Mouse (Mus musculus): ENCODE data around the gene Gm572.

The Gm572 gene

DNA sequence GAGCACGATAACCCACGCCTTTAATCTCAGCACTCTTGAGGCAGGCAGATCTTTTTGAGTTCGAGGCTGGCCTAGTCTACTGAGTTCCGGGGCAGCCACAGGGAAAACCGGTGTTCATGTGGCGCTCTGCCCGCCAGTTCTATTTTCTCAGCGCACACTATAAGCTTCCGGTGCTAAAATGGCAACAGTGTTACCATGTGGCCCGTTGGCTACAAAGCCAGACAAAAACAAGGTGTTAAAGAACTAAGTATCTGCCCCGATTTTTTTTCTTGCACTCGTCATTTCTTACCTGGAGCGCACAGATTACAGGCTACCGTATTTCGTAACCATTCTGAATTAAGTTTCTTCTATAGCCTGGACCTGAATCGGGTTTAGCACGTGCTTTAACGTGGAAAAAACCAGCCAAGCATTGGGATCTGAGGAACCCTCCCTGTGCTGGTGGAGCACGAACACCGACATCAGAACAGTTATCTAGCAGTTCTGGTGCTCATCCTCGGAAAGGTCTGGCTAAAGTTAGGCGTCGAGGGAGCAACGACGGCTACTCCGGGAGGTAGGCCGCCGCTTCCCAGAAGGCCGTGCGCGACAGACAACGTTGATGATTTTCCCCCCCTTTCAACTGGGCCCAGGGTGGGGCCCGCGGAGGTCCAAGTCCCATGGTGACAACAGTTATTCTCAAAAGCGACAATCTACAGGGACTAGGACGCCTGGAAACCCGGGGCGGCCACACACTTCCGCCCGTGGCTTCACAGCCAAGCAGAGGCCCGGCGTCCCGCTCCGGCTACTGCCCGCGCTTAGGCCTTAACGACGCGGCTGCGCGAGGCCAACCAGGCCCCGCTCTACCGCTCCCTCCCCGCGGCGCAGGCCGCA is 17.1 kb upstream of the Gm572 start:
- peak; percentile 24 for DNase-seq (ENCODE audit: low spot score)

DNA sequence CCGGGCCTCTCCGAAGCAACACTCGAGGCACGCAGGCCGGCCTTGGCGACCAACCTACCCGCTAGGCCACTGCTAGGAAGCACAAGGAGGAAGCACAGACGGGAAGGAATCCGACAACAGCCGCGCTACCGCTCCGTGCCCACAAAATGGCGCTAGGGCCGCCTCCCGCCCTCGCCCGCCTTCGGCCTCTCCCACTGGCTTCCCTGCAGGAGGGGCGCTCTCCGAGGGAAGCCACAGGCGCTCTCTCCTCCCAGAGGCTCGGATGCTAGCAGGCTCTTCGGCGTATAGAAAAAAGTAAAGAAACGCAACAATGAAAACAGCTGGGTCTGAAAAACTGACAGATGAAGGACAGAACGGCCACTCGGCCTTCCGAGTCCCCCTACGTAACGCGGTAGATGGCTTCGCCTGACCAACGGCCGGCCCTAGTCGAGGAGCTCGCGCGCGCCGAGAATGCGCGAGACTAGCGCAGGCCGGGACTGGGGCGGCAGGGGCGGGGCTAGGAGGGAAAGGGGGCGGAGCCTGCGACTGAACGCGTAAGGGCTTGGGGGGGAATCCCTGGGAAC is 16.4 kb upstream of the Gm572 start, which contains the start of gene Tardbp:
Gene Tardbp (minus strand): TSS at position 397 of the 563 bp plus-strand sequence.
- DNase-seq (ENCODE audit: low spot score), result peak; percentile 96

DNA sequence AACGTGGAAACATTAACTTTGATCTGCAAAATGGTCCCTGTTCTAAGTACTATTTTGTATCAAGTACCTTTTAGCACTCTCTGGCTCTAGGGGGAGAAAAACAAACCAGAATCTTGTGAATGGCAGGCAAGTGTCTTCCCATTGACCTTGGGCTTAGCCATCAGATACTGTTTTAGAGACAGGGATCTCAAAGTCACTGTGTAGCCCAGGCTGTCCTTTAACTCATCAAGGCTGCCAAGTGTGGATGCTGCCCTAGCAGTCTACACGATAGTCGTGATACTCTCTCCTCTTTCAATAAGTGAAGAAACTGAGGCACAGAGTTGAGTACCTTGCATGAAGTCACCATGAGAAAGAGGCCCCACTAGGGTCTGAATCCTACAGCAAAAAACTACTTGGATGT is 15.9 kb upstream of the Gm572 start:
- no peak for DNase-seq (ENCODE audit: low spot score)

DNA sequence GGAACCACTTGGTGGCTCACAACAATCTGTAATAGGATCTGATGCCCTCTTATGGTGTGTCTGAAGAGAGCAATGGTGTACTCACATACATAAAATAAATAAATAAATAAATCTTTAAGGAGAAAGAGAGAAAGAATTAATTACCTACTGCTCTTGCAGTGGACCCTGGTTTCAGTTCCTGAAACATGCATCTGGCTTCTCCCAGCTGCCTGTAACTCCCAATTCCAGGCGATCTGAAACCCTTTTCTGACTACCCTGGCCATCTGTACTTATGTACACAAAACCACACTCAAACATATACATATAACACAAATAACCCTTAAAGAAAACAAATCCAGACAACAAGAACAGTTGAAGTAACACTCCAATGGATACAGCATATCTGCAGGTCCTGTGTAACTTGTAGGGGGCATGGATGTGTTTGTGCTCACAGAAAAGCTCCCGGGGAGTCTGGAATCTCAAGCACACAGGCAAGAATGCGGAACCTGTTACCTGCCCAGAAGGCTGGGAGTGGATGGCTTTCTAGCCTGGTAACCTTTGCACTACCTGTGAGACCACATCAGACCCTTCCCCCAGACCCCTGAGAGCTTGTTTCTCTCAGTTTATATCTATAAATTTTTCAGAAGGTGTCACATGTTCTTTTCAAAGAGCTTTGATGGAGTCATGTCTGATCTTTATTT is 11.0 kb upstream of the Gm572 start:
- peak; percentile 60 for DNase-seq (ENCODE audit: low spot score)

DNA sequence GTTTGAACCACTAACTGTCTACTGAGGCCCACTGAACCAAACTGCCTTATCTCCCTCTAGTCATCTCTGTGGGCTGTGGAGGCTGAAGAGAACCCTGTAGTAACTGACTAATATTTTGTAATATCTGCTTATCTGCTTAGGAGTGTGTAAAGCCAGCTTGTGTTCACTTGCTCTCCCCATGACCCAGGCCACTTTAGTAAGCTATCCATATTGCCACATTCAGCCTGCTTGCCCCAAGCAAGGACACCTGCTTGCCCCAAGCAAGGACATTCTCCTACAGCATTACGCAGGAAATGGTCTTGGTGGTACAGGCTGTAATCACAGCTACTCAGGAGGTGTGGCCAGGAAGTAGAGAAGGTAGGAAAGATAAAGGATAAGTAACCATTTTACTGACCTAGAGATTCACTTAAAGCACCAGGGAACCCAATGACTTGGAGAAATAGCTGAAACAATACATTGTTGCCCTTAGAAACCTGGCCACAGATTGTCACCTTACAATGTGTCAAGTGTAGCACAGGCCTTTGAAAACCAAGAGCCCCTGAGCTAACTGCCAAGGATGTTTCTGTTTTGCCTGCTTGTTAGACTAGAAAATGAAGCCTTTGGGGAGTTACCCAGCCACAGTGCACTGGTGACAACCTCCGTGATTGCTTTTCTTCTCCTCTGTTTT is 9.6 kb upstream of the Gm572 start:
- no peak for DNase-seq (ENCODE audit: low spot score)

DNA sequence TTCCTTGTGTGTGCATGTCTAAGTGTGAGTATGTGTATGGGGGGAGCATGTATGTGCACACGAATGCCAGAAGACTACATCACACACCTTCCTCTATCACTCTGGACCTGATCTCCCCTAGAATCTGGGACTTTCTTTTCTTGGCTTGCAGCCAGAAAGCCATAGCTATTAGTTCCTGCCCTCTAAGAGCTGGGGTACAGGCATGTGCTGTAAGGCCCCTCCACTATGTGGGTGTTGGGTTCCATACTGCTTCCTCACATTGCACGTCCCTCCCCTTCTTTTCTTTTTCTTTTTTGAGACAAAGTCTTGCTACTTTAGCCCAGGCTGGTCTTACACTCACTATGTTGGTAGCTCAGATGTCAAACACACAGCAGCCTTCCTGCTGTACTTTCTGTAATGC is 7.8 kb upstream of the Gm572 start:
- DNase-seq (ENCODE audit: low spot score), result no peak

DNA sequence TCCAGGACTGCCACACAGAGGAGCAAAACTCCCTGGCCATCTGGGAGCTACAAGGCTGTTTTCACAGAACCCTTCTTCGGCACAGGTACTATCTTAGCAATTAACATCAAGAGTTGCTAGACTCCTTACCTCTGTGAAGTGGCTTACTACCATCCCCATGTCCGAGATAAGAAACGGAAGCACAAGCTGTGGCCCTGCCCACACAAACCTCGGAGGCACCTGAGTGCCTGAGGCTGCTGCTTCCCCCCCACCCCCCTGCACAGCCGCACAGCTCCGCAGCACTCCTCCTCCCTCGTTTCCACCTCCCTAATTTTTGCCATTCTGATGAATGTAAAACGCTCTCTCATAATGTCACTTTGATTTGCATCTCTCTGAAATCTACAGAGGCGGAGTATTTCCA is 4.8 kb upstream of the Gm572 start:
- DNase-seq (ENCODE audit: low spot score), result no peak

DNA sequence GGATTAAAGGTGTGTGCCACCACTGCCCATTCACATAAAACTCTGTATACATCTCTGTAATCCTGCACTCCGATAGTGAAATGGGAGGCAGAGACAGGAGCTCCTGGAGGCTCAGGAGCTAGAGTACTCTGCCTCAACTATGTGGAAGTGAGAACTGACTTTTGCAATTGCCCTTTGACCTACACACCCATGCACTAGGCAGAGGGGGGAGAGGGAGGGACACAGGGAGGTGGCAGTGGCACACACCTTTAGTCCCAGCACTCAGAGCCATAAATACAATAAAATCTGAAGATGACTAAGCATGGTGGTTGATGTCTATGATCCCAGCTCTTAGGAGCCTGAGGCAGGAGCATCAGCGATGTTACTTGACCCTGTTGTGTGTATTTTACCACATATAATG is 3.7 kb upstream of the Gm572 start:
- no peak for DNase-seq (ENCODE audit: low spot score)

DNA sequence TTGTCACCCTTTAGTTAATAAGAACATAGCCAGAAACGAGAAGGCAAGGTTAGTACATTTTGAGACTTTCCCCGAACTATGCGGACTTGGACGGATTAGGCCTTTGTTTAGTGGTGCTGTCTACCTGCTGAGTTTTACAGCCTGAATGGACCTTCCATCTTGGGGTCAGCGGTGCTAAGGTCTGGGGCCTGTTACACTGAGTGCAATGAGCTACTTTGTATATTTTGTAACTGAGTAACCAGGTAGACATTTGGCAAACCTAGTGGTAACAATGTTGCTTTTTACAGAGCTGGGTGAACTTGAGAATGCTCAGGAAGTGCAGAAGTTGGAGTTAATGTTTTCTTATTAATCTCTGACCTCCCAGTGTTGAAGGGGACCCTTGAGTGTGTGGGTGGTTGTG is 2.0 kb upstream of the Gm572 start:
- DNase-seq (ENCODE audit: low spot score), result no peak

DNA sequence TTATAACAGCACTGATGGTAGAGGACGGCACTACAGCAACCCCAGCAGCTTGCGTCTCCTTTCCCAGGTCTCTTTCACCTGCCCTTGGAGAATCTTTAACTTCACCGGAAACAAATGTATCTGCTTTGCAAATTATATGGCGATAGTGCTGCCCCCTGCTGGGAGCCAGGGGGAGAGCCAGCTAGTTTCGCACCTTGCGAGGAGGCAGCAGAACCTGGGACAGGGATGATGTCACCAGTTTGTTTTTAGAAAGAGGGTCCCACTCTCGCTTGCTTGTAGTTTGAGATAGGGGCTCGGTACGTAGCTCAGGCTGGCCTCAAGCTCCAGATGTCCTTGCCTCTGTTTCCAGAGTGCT is 1.0 kb downstream of the Gm572 start:
- DNase-seq (ENCODE audit: low spot score), result peak; percentile 58

DNA sequence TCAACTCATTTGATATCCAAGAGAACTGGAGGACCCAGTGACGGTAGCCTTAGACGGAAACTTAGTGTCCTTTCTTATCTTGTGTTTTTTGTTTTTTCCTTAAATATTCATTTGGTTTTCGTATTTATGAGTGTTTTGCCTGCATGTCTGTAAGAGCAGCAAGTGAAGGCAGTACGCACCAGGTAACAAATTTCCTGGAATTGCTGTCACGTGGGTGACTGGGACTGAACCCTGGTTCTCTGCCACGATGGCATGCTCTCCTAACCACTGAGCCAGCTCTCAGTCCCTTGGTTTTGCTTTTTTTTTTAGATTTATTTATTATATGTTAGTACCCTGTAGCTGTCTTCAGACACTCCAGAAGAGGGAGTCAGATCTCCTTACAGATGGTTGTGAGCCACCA is 1.8 kb downstream of the Gm572 start:
- no peak for DNase-seq (ENCODE audit: low spot score)

DNA sequence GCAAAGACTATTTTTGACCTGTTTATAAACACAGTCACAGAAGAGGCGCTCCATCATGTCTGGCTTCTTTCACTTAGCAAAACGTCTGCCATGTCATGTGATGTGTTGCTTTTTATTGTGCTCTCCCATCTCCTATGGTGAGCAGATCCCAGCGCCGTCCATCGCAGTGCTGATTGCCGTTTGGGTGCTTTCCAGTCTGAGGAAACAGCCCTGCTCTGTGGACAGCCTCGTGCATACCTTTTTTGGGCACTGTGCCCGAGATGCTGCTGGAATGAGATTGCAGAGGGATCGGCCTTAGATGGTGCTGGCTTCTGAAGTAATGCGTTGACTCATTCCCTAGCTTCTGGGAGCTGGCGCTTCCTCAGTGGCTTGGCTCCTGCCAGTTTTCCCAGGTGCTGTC is 3.5 kb downstream of the Gm572 start:
- DNase-seq (ENCODE audit: low spot score), result no peak

DNA sequence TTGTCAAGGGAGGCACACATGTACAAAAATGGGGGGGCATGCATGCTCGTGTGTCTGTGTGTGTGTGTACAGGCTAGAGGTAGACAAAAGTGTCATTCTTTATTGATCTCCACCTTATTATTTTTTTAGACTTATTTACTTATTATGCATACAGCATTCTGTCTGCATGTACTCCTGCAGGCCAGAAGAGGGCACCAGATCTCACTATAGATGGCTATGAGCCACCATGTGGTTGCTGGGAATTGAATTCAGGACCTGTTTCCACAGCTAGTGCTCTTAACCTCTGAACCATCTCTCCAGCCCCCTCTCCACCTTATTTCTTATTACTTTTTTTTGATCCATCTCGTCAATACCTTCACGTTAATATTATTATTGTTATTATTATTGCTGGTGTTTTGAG is 6.2 kb downstream of the Gm572 start:
- no peak for DNase-seq (ENCODE audit: low spot score)

DNA sequence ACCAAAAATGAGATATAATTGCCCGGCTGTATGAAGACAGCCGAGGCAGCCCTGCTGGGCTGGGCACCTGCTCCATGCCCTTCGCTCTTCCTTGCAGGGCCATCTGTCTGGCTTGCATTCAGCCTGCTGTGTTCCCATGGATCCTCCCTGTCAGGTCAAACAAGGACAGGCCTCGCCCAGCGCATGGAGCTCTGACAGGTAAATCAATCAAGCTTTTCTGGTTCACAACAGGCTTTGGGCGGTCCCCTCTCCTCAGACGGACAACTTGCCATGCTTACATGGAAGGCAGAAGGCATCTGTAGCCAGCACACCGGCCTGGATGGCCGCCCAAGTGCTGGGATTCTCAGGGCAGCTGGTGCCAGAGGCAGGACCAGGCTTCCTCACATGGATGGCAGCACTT is 7.9 kb downstream of the Gm572 start:
- no peak for DNase-seq (ENCODE audit: low spot score)

DNA sequence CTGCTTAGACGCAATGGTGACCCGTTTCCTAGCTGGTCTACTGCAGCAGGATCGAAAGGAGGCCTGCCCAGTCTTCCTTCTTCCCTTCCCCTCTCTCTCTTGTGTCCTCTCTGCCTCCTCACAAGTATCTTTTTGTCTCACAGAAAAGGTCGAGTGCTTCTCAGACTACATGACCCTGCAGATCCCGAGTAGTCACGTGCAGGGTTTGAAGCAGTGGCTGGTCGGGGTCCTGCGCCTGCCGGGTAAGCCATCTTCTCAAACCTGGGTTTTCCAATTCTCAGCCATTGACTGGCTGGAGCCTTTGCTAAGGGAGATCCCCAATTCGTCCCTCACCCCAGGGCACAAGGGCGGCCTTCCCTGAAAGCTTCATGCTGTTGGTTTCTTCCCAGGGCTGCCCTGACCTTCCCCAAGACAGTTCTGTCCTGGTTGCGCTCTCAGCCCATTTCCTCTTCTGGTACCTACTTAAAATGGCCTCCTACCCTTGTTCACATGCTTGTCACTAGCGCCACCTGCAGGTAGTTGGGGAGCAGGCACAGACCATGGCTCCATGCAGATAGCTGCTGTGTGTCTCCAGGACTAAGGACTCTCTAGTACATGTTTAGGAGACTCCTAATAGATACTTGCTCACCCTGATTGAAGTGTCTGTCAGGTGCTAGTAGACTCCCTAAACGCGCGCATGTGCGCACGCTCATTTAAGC is 11.7 kb downstream of the Gm572 start:
- DNase-seq (ENCODE audit: low spot score), result peak; percentile 38

DNA sequence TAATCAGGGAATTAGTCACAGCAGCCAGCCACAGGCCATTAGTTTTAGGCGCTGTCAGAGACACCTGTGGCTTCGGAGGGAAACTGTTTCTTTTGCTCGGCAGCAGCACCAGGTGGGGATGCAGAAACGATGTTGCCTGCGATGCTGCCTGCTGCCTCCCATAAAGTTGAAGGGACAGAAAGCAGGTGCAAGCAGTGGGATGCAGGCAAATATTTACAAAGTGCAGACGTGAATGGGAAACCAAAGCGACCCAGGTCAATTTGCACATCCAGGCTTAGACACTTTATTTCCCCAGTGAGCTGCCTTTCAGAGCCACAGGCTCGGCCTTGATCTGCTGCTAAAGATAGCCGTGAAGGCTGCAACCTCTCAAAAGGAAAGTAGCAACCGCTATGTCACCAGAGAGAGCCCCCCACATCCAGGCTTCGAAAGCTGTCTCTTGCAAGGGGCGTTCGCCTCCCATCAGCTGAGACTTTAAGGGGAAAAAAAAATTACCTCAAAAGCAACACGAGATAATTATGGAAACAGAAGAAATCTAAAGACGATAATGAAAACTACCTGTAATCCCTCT is 13.7 kb downstream of the Gm572 start:
- no peak for DNase-seq (ENCODE audit: low spot score)

DNA sequence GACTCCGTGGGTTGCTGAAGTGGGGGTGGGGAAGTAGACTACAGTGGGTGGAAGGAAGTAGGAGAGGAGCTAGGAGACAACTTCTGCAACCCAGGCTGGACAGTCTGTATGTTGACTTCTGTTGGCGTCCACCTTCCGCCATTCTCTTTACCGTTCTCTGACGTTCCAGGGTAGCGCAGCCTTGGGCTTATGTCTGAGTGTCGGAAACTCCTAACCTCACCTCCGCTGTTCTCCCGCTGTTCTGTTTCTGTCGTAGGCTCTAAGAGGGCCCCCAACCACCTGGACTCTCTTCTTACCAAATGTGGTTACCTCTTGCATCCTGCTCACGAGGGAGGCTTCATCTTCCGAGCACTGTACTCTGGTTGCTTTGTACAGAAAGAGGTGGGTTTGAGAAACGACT is 14.7 kb downstream of the Gm572 start:
- no peak for DNase-seq (ENCODE audit: low spot score)

DNA sequence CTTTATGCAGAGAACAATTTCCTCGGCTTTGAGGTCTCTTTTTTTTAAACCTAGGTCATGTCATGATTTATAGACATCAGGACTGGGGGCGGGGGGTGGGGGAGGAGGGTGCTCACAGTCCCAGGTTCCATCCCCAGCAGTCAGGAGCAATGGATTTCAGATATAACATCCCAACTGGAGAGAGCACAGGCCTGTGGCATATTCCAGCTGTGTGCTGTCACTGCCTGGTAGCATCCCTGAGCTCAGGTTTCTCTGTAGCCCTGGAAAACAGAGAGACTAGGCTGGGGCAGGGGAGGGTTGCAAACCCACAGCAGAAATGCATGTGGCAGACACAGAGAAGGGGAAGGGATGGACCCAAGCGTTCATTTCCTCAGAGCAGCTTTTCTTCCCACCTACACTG is 17.1 kb downstream of the Gm572 start:
- no peak for DNase-seq (ENCODE audit: low spot score)

DNA sequence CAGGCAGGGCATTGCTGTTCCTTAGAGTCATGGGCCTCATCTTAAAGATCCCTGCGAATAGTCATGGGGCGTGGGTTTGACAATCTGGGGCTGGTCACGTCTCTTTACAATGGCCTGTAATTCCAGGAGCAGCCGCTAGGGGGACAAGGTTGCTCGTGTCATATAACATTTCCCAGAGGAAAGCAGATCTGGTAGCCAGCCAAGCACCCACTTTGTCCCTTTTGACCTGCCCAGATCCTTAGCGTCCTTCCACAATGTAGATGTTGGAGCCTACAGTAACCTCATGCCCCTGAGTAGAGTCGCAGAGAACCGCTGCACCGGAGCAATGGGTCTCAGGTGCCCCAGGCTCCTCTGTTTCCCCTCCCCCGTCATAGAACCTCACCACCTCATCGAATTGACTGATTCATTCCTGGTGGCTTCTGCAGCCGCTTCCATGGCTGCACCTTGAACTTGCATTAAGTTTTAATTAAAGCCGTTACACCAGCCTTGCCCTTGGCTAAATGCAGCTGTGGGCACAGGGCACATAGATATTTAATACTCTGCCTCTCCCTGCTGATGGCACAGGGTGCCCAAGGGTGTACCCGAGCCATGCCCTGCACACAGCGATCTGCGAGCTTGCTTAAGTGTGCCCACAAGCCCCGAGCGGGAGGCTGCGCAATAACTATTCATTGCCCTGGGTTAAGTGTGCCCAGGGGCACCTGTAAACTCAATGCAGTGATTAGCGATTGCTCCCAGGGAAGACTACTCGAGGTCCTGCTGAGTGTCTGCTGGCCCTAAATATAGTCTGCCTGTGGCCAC is 19.2 kb downstream of the Gm572 start:
- peak; percentile 73 for DNase-seq (ENCODE audit: low spot score)

DNA sequence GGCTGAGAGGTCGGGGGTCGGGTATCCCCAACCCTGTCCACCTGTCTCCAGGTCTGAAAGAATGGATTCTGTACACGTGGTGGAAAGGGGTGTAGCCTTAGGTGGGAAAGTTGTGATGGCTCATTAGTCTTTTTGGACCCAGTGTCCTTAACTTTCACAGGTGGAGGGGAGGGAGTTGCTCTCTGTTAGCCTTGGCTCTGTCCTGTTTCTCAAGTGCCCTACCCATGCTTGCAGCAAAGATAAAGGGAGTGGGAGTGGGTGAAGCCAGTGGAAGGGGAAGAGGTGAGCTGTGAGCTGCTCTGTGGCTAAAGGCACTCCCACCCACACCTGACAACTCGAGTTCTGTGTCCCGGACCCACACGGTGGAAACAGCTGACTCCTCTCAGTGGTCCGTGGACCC is 20.2 kb downstream of the Gm572 start:
- DNase-seq (ENCODE audit: low spot score), result no peak

DNA sequence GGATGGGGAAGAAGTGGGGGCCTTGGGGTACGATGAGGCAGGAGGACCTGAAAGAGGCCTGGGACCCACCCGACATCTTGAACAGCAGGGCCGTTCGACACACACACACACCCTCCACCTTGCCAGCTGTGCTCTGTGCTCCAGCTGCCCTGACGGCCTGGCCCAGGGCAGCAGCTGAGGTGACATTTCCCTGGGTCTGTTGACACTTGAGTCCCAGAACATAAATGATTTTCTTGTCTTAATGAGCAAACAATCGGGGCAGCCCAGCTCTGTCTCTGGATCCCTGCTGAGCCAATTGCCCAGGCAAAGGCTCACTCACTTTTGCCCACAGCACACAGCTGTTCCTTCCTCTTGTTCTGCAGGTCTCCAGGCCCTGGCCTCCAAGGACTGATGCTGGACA is 20.9 kb downstream of the Gm572 start:
- DNase-seq (ENCODE audit: low spot score), result no peak
